Mouse (Mus musculus) CH12F3 (cell line): ENCODE results near the gene Ccdc85b.
"Not testable (repeated sequence)": the region's sequence is repeated elsewhere in the genome, so short reads cannot be mapped to it uniquely, and the experiment has no call there.

ENCODE experiments used
- in situ Hi-C: fragments of 300-500 bp; cut with MboI; formaldehyde crosslinking; loops from 2 replicates; pipeline ENCODE4 v1.14.3; 2020; ENCODE audit warnings: low sequenced_read_pairs

The Ccdc85b gene

GRCm38 (mm10) chr19:5457746-5458442, at the start of gene Ccdc85b:
Gene Ccdc85b (minus strand): TSS chr19:5457894.
- in situ Hi-C loops, result no loop called here

- in situ Hi-C loops, result no loop called here
These were observed 46.0 kb upstream of the Ccdc85b start, which contains the start of gene 1700020D05Rik for GRCm38 (mm10) chr19:5503687-5504086. Gene 1700020D05Rik (minus strand): TSS chr19:5503787.

- in situ Hi-C loops, result no loop called here
These were observed 42.7 kb upstream of the Ccdc85b start for GRCm38 (mm10) chr19:5500330-5500875.

DNA sequence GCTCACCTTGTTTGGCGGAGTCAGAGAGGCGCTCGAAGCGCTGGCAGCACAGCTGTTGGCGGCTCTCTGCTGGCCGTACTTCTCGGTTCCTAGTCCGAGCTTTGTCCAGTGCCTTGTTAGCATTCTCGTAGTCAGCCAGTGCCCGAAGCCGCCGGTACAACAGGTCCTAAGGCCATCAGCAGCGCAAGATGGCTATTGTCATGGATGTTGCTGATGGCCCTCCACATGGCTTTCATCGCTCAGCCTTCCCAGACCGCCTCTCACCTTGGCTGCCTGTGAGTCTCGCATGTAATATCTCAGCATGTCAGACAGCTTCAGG, 38.3 kb upstream of the Ccdc85b start:
- in situ Hi-C loops, result no loop called here

DNA sequence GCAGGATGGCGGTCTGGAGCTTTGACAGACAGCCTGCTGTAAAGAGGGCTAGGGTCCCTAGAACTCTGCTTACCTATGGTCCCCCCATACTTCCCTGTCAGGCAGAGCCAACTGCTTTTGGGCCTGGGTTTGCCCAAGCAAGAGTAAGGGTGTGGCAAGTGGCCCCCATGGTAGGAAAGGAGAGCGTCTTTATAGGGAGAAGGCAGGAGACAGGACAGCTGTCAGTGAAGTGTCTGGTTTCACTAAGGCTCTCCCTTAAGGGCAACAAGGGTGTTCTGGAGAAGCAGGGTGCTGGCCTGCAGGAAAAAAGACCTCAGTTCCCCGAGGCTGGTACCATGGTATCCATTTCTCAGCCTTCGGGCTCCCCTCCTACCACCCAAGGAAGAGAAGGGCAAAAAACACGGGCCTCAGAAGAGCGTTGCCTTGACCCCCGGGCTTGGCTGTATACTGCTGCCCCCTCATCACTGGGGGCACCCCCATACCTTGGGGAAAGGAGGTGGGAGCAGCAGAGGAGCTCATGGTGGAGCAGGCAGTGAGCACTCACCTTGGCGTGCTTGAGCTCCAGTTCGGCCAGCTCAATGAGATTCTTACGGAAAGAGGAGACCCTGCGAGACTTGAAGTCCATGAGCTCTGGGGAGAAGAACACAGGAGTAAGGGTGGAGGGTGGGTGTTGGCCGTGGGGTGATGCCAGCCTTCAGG, 37.8 kb upstream of the Ccdc85b start:
- in situ Hi-C loops, result no loop called here

DNA sequence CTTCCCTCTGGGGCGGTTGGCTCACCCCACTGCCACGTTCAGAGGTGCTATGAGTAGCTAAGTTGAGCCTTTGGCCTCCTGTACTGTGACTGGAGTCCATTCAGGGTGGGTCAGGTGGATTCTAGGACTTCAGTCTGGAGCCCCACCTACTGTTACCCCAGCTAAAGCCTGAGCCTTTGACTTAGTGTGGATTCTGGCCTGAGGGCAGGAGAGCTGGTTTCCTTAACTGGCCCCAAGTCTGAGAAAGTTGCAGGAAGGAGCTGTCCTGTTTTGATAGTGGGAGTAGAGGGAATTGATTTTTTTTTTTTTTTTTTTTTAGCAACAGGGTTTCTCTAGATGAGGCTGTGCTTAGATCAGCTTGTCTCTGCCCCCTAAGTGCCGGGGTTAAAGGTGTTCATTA, 36.6 kb upstream of the Ccdc85b start:
- in situ Hi-C loops, result no loop called here

DNA sequence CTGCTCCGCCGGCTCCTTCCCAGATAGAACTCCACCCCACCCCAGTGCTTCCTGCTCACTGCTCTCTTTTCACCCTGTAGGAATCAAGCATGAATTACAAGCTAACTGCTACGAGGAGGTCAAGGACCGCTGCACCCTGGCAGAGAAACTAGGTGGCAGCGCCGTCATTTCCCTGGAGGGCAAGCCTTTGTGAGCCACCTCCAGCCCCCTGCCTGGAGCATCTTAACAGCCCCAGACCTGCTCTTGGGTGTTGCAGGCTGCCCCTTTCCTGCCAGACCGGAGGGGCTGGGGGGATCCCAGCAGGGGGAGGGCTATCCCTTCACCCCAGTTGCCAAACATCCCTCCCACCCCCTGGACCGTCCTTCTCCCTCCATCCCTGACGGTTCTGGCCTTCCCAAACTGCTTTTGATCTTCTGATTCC, 35.6 kb upstream of the Ccdc85b start:
- in situ Hi-C loops, result not testable (repeated sequence)

GRCm38 (mm10) chr19:5492641-5493040, 34.9 kb upstream of the Ccdc85b start:
- in situ Hi-C loops, result no loop called here

DNA sequence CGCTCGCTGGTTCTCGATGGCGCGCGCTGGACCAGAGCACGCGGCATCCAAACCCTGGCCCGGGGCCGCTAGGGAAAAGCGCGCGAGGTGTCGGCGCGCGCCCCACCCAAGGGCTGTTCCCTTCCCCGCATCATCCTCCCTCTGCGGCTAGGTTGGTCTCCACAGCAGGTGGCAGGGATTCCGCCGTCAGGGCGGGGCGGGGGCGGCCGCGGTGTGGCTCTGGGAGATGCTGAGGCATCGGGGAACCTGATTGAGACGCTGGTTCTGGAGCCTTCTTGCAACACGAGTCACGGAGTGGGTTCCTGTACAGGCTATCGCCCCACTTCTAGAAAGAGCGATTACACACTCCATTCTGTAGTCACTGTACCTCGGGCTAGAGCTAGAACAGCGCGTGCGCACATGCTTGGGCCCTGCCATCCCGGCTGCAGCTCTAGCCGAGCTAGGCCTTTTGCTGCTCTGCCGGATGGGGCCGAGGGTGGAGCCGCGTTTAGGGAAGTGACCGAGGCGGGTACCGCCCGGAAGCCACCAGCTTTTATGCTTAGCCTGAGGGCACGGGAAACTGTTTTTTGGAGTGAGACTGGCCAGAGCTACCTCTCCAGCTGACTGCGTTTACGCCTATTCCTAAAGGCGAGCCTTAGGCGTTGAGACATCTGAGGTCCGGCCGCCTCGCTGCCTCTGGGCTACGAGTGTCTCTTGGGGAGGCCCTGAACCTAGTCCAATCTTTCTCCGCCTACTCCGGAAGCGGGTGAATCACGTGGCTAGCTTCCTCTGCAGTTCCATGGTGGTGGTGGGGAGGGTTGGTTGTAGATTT, 33.4 kb upstream of the Ccdc85b start:
- in situ Hi-C loops, result no loop called here

- in situ Hi-C loops, result no loop called here
These were observed 32.7 kb upstream of the Ccdc85b start, which contains the start of gene Cfl1 for GRCm38 (mm10) chr19:5490313-5490897. Gene Cfl1 (plus strand): TSS chr19:5490455.

GRCm38 (mm10) chr19:5489721-5490120, 32.0 kb upstream of the Ccdc85b start:
- in situ Hi-C loops, result not testable (repeated sequence)

- in situ Hi-C loops, result no loop called here
These were observed 31.3 kb upstream of the Ccdc85b start for GRCm38 (mm10) chr19:5488878-5489571.

DNA sequence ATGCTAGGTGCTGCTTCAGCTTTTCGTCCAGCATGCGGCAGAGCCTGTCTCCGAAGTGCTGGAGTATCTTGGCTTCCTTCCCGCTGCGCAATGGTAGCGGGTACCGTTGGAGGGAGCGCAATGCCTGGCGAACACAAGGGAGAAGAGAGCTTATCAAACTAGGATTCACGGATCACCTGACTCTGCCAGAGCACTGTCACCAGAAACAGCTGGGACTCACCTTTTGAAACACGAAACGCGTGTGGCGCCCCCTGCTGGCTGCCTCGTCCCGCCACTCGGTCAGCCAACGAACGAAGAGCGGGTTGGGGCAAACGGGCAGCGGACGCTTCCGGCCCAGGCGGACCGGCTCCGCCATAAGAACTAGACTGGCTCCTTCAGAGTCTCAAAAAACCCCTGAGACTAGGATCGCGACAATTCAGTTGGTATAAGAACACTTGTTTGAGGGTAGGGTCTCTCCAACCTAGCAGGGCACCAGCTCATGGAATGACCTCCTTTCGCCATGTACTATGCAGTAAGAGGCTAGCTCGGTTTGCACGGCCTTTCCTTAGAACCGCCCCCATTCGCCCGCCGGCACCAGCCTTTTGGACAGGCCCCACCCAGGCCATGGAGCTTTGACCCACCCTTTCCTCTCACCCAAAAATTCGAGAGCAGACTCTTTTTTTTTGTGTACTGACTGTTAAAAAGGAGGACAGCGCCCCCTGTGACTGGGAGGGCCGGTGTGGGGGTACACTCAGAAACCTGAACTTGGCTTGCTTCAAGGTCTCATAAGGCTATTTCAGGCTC, 30.3 kb upstream of the Ccdc85b start, which contains the start of gene Mus81:
Mus81 (minus strand) TSS at position 635 of the 783 bp plus-strand sequence.
- in situ Hi-C loops, result no loop called here

DNA sequence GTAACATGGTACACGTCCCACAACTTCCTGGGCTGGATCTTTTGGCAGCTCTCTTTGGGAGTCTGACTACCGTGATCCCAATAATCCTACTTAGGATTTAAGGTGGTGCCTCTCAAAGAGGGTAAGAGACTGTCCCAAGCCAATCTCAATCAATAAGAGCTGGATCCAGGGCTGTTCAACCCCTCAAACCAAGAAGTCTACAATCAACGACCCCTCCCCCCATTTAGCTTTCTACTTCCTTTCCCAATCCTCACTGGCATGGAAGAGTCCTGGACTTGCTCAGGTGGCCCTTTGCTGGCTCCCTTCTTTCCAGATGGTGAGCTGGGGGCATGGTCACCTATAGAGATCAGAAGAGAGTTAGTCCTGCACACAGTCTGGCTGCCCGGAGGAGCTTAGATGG, 29.1 kb upstream of the Ccdc85b start:
- in situ Hi-C loops, result no loop called here

DNA sequence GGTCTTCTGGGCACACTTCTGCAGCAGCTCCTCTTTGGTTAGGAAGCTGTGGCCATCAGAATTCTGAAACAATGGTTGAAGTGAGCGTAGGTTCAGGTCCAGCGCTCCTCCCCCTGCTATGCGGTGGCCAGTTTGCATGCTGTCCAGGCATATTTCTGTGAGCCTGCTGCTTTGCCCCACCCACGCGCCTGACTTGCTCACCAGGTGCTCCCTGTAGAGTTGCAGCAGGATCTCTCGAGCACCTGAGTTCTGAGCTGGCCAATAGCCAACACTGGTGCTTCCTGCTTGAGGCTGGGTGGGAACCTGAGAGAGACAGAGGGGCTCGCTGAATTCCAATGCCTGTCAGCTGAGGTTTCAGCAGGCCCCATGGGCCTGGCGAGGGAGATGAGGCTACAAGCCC, 28.6 kb upstream of the Ccdc85b start:
- in situ Hi-C loops, result no loop called here

DNA sequence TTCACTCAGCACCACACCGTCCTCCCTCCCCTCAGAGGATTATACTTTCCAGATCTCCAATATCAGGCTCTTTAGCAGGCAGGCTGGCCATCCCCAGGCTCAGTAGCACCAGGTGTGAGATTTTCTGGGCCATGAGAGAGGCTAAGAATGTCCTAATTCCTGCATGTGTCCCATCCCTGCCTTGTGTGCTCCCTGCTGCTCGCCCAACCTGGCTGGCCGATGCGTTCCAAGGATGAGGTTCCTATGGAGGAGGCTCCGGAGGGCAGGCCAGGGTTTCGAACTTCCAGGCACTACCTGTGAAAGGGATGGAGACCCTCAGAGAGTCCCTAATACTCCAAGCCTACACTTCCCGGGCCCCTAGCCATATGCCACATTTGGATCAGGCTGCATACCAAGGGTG, 28.1 kb upstream of the Ccdc85b start:
- in situ Hi-C loops, result no loop called here

DNA sequence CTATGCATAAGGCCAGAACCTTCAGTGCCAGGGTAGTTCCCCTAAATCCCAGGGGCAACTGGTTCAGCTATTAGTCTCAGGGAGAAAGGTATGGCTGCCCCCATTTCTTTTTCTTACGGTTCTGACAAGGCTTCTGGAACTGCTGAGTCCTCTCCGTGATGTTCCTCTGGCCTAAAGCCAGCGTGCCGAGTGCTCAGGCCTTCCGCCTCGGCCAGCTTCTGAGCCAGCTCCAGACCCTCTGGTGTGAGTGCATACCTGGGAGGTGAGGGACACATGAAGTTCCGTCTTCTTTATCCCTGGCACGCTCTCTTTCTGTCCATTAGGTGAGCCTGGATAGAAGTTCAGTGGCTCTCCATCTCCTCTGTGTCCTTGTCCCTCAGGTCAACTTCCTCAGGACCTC, 27.7 kb upstream of the Ccdc85b start:
- in situ Hi-C loops, result no loop called here

GRCm38 (mm10) chr19:5484496-5484895, 26.8 kb upstream of the Ccdc85b start:
- in situ Hi-C loops, result no loop called here
